Comparison of ENCODE assay signal across 8 mouse cellular contexts in the genomic region with DNA sequence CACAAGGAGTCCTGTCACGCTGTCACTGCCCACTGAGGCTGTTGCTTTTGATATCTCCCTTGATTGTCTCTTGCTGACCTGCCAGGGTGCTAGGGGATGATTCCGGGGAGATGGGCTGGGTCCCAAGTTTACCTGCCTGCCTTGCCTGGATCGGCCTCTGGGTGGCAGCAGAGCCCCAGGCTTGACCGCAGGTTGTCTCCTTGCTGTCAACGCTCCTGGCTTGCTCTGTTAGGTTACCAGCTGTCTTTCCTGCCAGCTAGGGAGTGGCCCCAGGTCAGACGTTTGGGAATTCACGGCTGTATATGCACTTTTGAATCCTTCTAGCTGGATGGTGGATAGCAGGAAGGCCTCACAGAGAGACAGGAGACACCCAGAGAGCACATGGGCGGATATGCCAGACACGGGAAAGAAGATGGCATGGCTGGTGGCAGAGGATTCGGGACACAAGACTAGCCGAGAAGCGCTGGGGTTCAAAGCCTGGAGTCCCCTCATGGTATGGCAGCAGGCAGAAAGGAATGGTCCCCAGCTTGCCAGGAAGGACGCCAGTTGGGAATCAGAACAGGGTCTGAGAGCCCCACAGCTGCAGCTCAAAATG. TPM values are rescaled to one million over a fixed set of nuclear protein-coding genes. Genes with fewer than 3 reads are reported as not detected.
DNase-seq lines count a peak whose midpoint lies in the region; ATAC-seq and TF ChIP-seq lines count a peak whose summit lies in the region.

No protein-coding gene starts in this region.

- no peak overlapping the region for H3K4me2 ChIP-seq in CH12.LX (ENCODE audit: insufficient read depth, low read depth, poor library complexity, severe bottlenecking)

- no peak overlapping the region for H3K9ac ChIP-seq in CH12.LX (ENCODE audit: insufficient read depth, low read depth)

- dilution Hi-C loops in CH12.LX (cut with MboI; ENCODE audit: extremely low pct_ligation_motif_present, extremely low pct_unique_long_range_greater_than_20kb, low sequenced_read_pairs), result no loop called here

- peak; percentile 83 for TF ChIP-seq RAD21 in CH12.LX (IDR thresholded peaks at IDR 0.05; ENCODE audit: low read depth, low read length)

- DNase-seq in CH12.LX (ENCODE audit: extremely low read depth) (peak; percentile 29), adipocyte (ENCODE audit: low spot score) (peak; percentile 42)
- peak; percentile 29 to 84 for DNase-seq in layer of hippocampus, adult 2 months (ENCODE audit: low spot score in 2 of 2)
- DNase-seq in lung, postnatal 14 days, result peak; percentile 76
- peak; percentile 53 for DNase-seq in right cerebral cortex, adult 18-20 months

- TF ChIP-seq EP300 in CH12.LX (IDR thresholded peaks at IDR 0.05; ENCODE audit: low read length), result no peak

- no peaks in the 10 kb centered on the region for H3K79me2 ChIP-seq in CH12.LX (replicated peaks; ENCODE audit: control insufficient read depth, extremely low read depth, insufficient read depth, poor library complexity, severe bottlenecking)

- no peak for TF ChIP-seq POLR2A in CH12.LX (IDR thresholded peaks at IDR 0.05; ENCODE audit: low read depth, low read length)
- no peak for TF ChIP-seq POLR2A in cortical plate, adult 2 months (IDR thresholded peaks at IDR 0.05; ENCODE audit: extremely low read depth, insufficient read depth, low read length)

- H3K4me1 ChIP-seq in CH12.LX (ENCODE audit: control insufficient read depth in 1 of 2, insufficient read depth in 2 of 2), result peaks cover 0 to 17% of the 10 kb centered on the region in 2 experiments; a peak in 2 of 4 replicates
- H3K4me1 ChIP-seq in cortical plate, adult 2 months (ENCODE audit: control insufficient read depth, insufficient read depth, low read length), result no peaks in the 10 kb centered on the region

- ATAC-seq in granulocyte monocyte progenitor cell, adult 5-6 weeks (replicated peaks; ENCODE audit: poor library complexity, severe bottlenecking), result peak; percentile 89
- no peak for ATAC-seq in inflammation-experienced regulatory T-cells, adult 6 months

- H3K27ac ChIP-seq in CH12.LX (ENCODE audit: insufficient read depth, low read depth), result no peak overlapping the region
- H3K27ac ChIP-seq in cortical plate, adult 2 months (ENCODE audit: insufficient read depth, low read length), result no peak overlapping the region
- no peak overlapping the region for H3K27ac ChIP-seq in layer of hippocampus, adult 2 months

- in situ Hi-C loops in CH12.LX (cut with MboI; ENCODE audit: low pct_ligation_motif_present, low pct_unique_long_range_greater_than_20kb, low sequenced_read_pairs), result loop anchor here (25.0 kb wide), 1 partner anchor 1169 kb away; no protein-coding TSS in a partner anchor

- TF ChIP-seq CTCF in CH12.LX (conservative IDR thresholded peaks at IDR 0.05 in 1 of 2, IDR thresholded peaks at IDR 0.05 in 1 of 2; ENCODE audit: low read depth in 2 of 2, low read length in 2 of 2), result peak; percentile 67 to 73
- TF ChIP-seq CTCF in cortical plate, adult 2 months (IDR thresholded peaks at IDR 0.05; ENCODE audit: extremely low read depth, insufficient read depth, low read length), result peak; percentile 98
- TF ChIP-seq CTCF in layer of hippocampus, adult 2 months (conservative IDR thresholded peaks at IDR 0.05), result peak; percentile 94

- H3K4me3 ChIP-seq in CH12.LX (replicated peaks in 1 of 3; ENCODE audit: low read depth in 2 of 3, low read length in 2 of 3, poor library complexity in 1 of 3), result no peak overlapping the region
- no peak overlapping the region for H3K4me3 ChIP-seq in cortical plate, adult 2 months (ENCODE audit: insufficient read depth, low read length)
- no peak overlapping the region for H3K4me3 ChIP-seq in layer of hippocampus, adult 2 months

- no peaks in the 10 kb centered on the region for H3K36me3 ChIP-seq in CH12.LX (replicated peaks in 1 of 2; ENCODE audit: control insufficient read depth in 1 of 2, insufficient read depth in 1 of 2, low read length in 1 of 2)

- H3K9me3 ChIP-seq in CH12.LX (replicated peaks; ENCODE audit: low read length), result peaks cover 11% of the 10 kb centered on the region

- H3K27me3 ChIP-seq in CH12.LX (replicated peaks), result peaks cover 2% of the 10 kb centered on the region

TF ChIP-seq in CH12.LX, 34 proteins besides CTCF, POLR2A, EP300 and RAD21:
- no peak; the same call in 1 of the 2 replicates for TF ChIP-seq NELFE (IDR thresholded peaks at IDR 0.05; ENCODE audit: low read depth, low read length)
- TF ChIP-seq SMC3 (IDR thresholded peaks at IDR 0.05; ENCODE audit: low read depth, low read length), result peak; percentile 59

RNA-seq across cellular contexts. Expression of gene Gjb5, which starts 10.5 kb away (rescaled TPM):
- 0.29 and 0.34 TPM in 2 replicates for total RNA-seq in CH12.LX (2012; rRNA removed)
- 0.39 and 0.50 TPM in 2 replicates for total RNA-seq in CH12.LX (2014; rRNA removed)
- polyA plus RNA-seq in CH12.LX (2012; ENCODE audit: insufficient read length, low read depth), result 0.23 TPM in 1 of 2 replicates, not detected in the other
- not detected in 2 replicates for polyA plus RNA-seq in cortical plate, adult 2 months (2012; rRNA removed)
- total RNA-seq in granulocyte monocyte progenitor cell, adult 5-6 weeks (2014; fragmentation: Nextera tagmentation), result not detected in 2 replicates
- not detected in 2 replicates for total RNA-seq in granulocyte monocyte progenitor cell, adult 5-6 weeks (2017)
- total RNA-seq in layer of hippocampus, adult 2 months (2021), result not detected
- not detected for polyA plus RNA-seq in inflammation-experienced regulatory T-cells, adult 6 months (2017; shearing (Covaris generic))

RNA-seq across cellular contexts. Expression of gene Gjb4, which starts 14.6 kb away (rescaled TPM):
- total RNA-seq in CH12.LX (2012; rRNA removed) (not detected in 2 replicates), CH12.LX (2014; rRNA removed) (not detected in 2 replicates)
- polyA plus RNA-seq in CH12.LX (2012; ENCODE audit: insufficient read length, low read depth), result not detected in 2 replicates
- not detected in 2 replicates for polyA plus RNA-seq in cortical plate, adult 2 months (2012; rRNA removed)
- total RNA-seq in granulocyte monocyte progenitor cell, adult 5-6 weeks (2014; fragmentation: Nextera tagmentation), result not detected in 2 replicates
- not detected in 2 replicates for total RNA-seq in granulocyte monocyte progenitor cell, adult 5-6 weeks (2017)
- not detected for total RNA-seq in layer of hippocampus, adult 2 months (2021)
- polyA plus RNA-seq in inflammation-experienced regulatory T-cells, adult 6 months (2017; shearing (Covaris generic)), result not detected

RNA-seq across cellular contexts. Expression of gene Gjb3, which starts 37.8 kb away (rescaled TPM):
- total RNA-seq in CH12.LX (2012; rRNA removed), result not detected in 2 replicates
- total RNA-seq in CH12.LX (2014; rRNA removed), result not detected in 2 replicates
- polyA plus RNA-seq in CH12.LX (2012; ENCODE audit: insufficient read length, low read depth), result not detected in 2 replicates
- 0.04 and 0.06 TPM in 2 replicates for polyA plus RNA-seq in cortical plate, adult 2 months (2012; rRNA removed)
- not detected in 2 replicates for total RNA-seq in granulocyte monocyte progenitor cell, adult 5-6 weeks (2014; fragmentation: Nextera tagmentation)
- 0.69 and 0.82 TPM in 2 replicates for total RNA-seq in granulocyte monocyte progenitor cell, adult 5-6 weeks (2017)
- total RNA-seq in layer of hippocampus, adult 2 months (2021), result under 1 TPM; 0.37 to 0.38 TPM
- polyA plus RNA-seq in inflammation-experienced regulatory T-cells, adult 6 months (2017; shearing (Covaris generic)), result under 1 TPM in 1 of 3 experiments, not detected in 2; 0.20 TPM

RNA-seq across cellular contexts. Expression of gene Gja4, which starts 54.6 kb away (rescaled TPM):
- total RNA-seq in CH12.LX (2012; rRNA removed) (not detected in 2 replicates), CH12.LX (2014; rRNA removed) (not detected in 2 replicates)
- polyA plus RNA-seq in CH12.LX (2012; ENCODE audit: insufficient read length, low read depth), result not detected in 2 replicates
- polyA plus RNA-seq in cortical plate, adult 2 months (2012; rRNA removed), result 8.5 and 9.9 TPM in 2 replicates
- total RNA-seq in granulocyte monocyte progenitor cell, adult 5-6 weeks (2014; fragmentation: Nextera tagmentation), result not detected in 2 replicates
- not detected in 2 replicates for total RNA-seq in granulocyte monocyte progenitor cell, adult 5-6 weeks (2017)
- total RNA-seq in layer of hippocampus, adult 2 months (2021), result 1 to 10 TPM; 2.2 to 4.2 TPM
- polyA plus RNA-seq in inflammation-experienced regulatory T-cells, adult 6 months (2017; shearing (Covaris generic)), result under 1 TPM in 1 of 3 experiments, not detected in 2; 0.27 TPM
